Mouse (Mus musculus): ENCODE data around the gene Elane. TPM values are rescaled to one million over a fixed set of nuclear protein-coding genes. Genes with fewer than 3 reads are reported as not detected.
A peak's percentile ranks its signal among the peaks of the same experiment; 100 is the strongest.

The Elane gene
- polyA plus RNA-seq (2015; fragmentation: Nextera tagmentation; extraction: Ambion mirVana), result 0.19 TPM in 1 of 2 replicates, not detected in the other

- Histone ChIP-seq H3K9me3 (no peaks in the 10 kb centered on the region), H3K27ac (replicated peaks) (no peak within 1 kb of the TSS), H3K4me1 (peaks cover 6% of the 10 kb centered on the region), H3K36me3 (no peaks in the 10 kb centered on the region), H3K4me3 (no peak within 1 kb of the TSS), H3K4me2 (replicated peaks) (no peak within 1 kb of the TSS), H3K27me3 (peaks cover 12% of the 10 kb centered on the region), H3K9ac (replicated peaks) (no peak within 1 kb of the TSS)
- 81% methylated on average over 6 of the region's 6 CpGs for WGBS
- no peak for ATAC-seq (replicated peaks)
These were observed at the start of gene Elane for GRCm38 (mm10) chr10:79886054-79886453. Gene Elane (plus strand): TSS chr10:79886247.

- Histone ChIP-seq H3K36me3 (no peaks in the 10 kb centered on the region), H3K9ac (replicated peaks) (no peak overlapping the region), H3K27me3 (no peaks in the 10 kb centered on the region), H3K9me3 (no peaks in the 10 kb centered on the region), H3K4me2 (replicated peaks) (no peak overlapping the region), H3K4me3 (no peak overlapping the region), H3K27ac (replicated peaks) (no peak overlapping the region), H3K4me1 (peaks cover 13% of the 10 kb centered on the region)
- 97% methylated on average over 3 of the region's 3 CpGs for WGBS
- ATAC-seq (replicated peaks), result no peak
These were observed 49.1 kb upstream of the Elane start for GRCm38 (mm10) chr10:79836918-79837317.

GRCm38 (mm10) chr10:79838151-79838550 is 47.9 kb upstream of the Elane start:
- Histone ChIP-seq H3K9ac (replicated peaks) (no peak overlapping the region), H3K36me3 (no peaks in the 10 kb centered on the region), H3K27ac (replicated peaks) (no peak overlapping the region), H3K27me3 (no peaks in the 10 kb centered on the region), H3K9me3 (no peaks in the 10 kb centered on the region), H3K4me3 (no peak overlapping the region), H3K4me1 (peaks cover 14% of the 10 kb centered on the region), H3K4me2 (replicated peaks) (no peak overlapping the region)
- no peak for ATAC-seq (replicated peaks)
- 85% methylated on average over 2 of the region's 2 CpGs for WGBS

GRCm38 (mm10) chr10:79840091-79840490 is 46.0 kb upstream of the Elane start:
- Histone ChIP-seq H3K27me3 (no peaks in the 10 kb centered on the region), H3K36me3 (no peaks in the 10 kb centered on the region), H3K27ac (replicated peaks) (peak overlapping the region; percentile 78), H3K9me3 (no peaks in the 10 kb centered on the region), H3K4me1 (peaks cover 17% of the 10 kb centered on the region), H3K9ac (replicated peaks) (0 out of 2 replicates have a peak overlapping the region, but pooled peaks have one; percentile 51), H3K4me3 (no peak overlapping the region), H3K4me2 (replicated peaks) (no peak overlapping the region)
- no peak for ATAC-seq (replicated peaks)
- WGBS, result 90% methylated on average over 3 of the region's 3 CpGs

GRCm38 (mm10) chr10:79840644-79841551 is 45.1 kb upstream of the Elane start:
- ATAC-seq (replicated peaks), result peak; percentile 87
- under 1% methylated on average over 24 of the region's 24 CpGs for WGBS
- H3K4me1 ChIP-seq, result peaks cover 17% of the 10 kb centered on the region
- H3K4me2 ChIP-seq (replicated peaks), result peak overlapping the region; percentile 67
- H3K27ac ChIP-seq (replicated peaks), result peak overlapping the region; percentile 78
- H3K9ac ChIP-seq (replicated peaks), result peak overlapping the region; percentile 51
- no peaks in the 10 kb centered on the region for H3K27me3 ChIP-seq
- H3K4me3 ChIP-seq, result peak overlapping the region; percentile 39
- H3K9me3 ChIP-seq, result no peaks in the 10 kb centered on the region
- no peaks in the 10 kb centered on the region for H3K36me3 ChIP-seq

- Histone ChIP-seq H3K36me3 (no peaks in the 10 kb centered on the region), H3K27ac (replicated peaks) (no peak overlapping the region; the same call in 1 of the 2 replicates), H3K9ac (replicated peaks) (no peak overlapping the region), H3K27me3 (no peaks in the 10 kb centered on the region), H3K9me3 (no peaks in the 10 kb centered on the region), H3K4me1 (peaks cover 17% of the 10 kb centered on the region), H3K4me3 (no peak overlapping the region), H3K4me2 (replicated peaks) (no peak overlapping the region)
- WGBS, result 74% methylated on average over 3 of the region's 3 CpGs
- ATAC-seq (replicated peaks), result no peak
These were observed 43.7 kb upstream of the Elane start for GRCm38 (mm10) chr10:79842322-79842721.

- Histone ChIP-seq H3K27ac (replicated peaks) (no peak overlapping the region; the same call in 1 of the 2 replicates), H3K36me3 (no peaks in the 10 kb centered on the region), H3K9me3 (no peaks in the 10 kb centered on the region), H3K27me3 (no peaks in the 10 kb centered on the region), H3K4me1 (peaks cover 17% of the 10 kb centered on the region), H3K9ac (replicated peaks) (no peak overlapping the region), H3K4me2 (replicated peaks) (no peak overlapping the region), H3K4me3 (no peak overlapping the region)
- ATAC-seq (replicated peaks), result no peak
- 49% methylated on average over 6 of the region's 6 CpGs for WGBS
These were observed 42.6 kb upstream of the Elane start for GRCm38 (mm10) chr10:79843476-79843875.

- WGBS, result 71% methylated on average over 5 of the region's 5 CpGs
- Histone ChIP-seq H3K27me3 (no peaks in the 10 kb centered on the region), H3K9me3 (no peaks in the 10 kb centered on the region), H3K4me2 (replicated peaks) (no peak overlapping the region), H3K9ac (replicated peaks) (no peak overlapping the region), H3K4me1 (peaks cover 12% of the 10 kb centered on the region), H3K4me3 (no peak overlapping the region), H3K36me3 (no peaks in the 10 kb centered on the region), H3K27ac (replicated peaks) (no peak overlapping the region)
- no peak for ATAC-seq (replicated peaks)
These were observed 39.5 kb upstream of the Elane start for GRCm38 (mm10) chr10:79846553-79846952.

- Histone ChIP-seq H3K36me3 (no peaks in the 10 kb centered on the region), H3K9me3 (no peaks in the 10 kb centered on the region), H3K4me3 (no peak overlapping the region), H3K4me1 (peaks cover 28% of the 10 kb centered on the region), H3K9ac (replicated peaks) (no peak overlapping the region), H3K27ac (replicated peaks) (no peak overlapping the region), H3K4me2 (replicated peaks) (no peak overlapping the region), H3K27me3 (no peaks in the 10 kb centered on the region)
- ATAC-seq (replicated peaks), result no peak
- WGBS, result 85% methylated on average over 8 of the region's 8 CpGs
These were observed 36.0 kb upstream of the Elane start for GRCm38 (mm10) chr10:79849941-79850628.

GRCm38 (mm10) chr10:79851653-79852052 is 34.4 kb upstream of the Elane start:
- Histone ChIP-seq H3K27ac (replicated peaks) (peak overlapping the region; percentile 100), H3K9me3 (no peaks in the 10 kb centered on the region), H3K9ac (replicated peaks) (0 out of 2 replicates have a peak overlapping the region, but pooled peaks have one; percentile 82), H3K4me1 (peaks cover 43% of the 10 kb centered on the region), H3K4me3 (no peak overlapping the region), H3K4me2 (replicated peaks) (0 out of 2 replicates have a peak overlapping the region, but pooled peaks have one; percentile 91), H3K36me3 (no peaks in the 10 kb centered on the region), H3K27me3 (no peaks in the 10 kb centered on the region)
- no peak for ATAC-seq (replicated peaks)
- 78% methylated on average over 3 of the region's 3 CpGs for WGBS

- Histone ChIP-seq H3K4me1 (peaks cover 49% of the 10 kb centered on the region), H3K9me3 (no peaks in the 10 kb centered on the region), H3K9ac (replicated peaks) (peak overlapping the region; percentile 82), H3K27me3 (no peaks in the 10 kb centered on the region), H3K4me3 (peak overlapping the region; percentile 99; the same call in 1 of the 2 replicates), H3K36me3 (no peaks in the 10 kb centered on the region), H3K4me2 (replicated peaks) (peak overlapping the region; percentile 91), H3K27ac (replicated peaks) (peak overlapping the region; percentile 100)
- no peak for ATAC-seq (replicated peaks)
- 50% methylated on average over 9 of the region's 9 CpGs for WGBS
These were observed 33.8 kb upstream of the Elane start for GRCm38 (mm10) chr10:79852107-79852789.

Data from forebrain, embryonic 15.5 days (tissue).